Mouse (Mus musculus): Measurements from ENCODE around the gene Fbf1.

Gene Fbf1

GRCm38 (mm10) chr11:116167884-116168439 is at the start of gene Fbf1:
Fbf1 (minus strand) TSS chr11:116168166.
- peak; percentile 96 to 97 for DNase-seq

GRCm38 (mm10) chr11:116216549-116216948 is 48.6 kb upstream of the Fbf1 start:
- peak; percentile 50 to 62 for DNase-seq

- no peak for DNase-seq
Measured at GRCm38 (mm10) chr11:116215991-116216390, 48.0 kb upstream of the Fbf1 start.

GRCm38 (mm10) chr11:116215181-116215580 is 47.2 kb upstream of the Fbf1 start:
- no peak for DNase-seq

- no peak for DNase-seq
Measured at GRCm38 (mm10) chr11:116213877-116214510, 46.0 kb upstream of the Fbf1 start.

GRCm38 (mm10) chr11:116212847-116213246 is 44.9 kb upstream of the Fbf1 start:
- DNase-seq, result no peak

GRCm38 (mm10) chr11:116210696-116211095 is 42.7 kb upstream of the Fbf1 start:
- DNase-seq, result no peak

GRCm38 (mm10) chr11:116209257-116209656 is 41.3 kb upstream of the Fbf1 start:
- no peak for DNase-seq

- no peak for DNase-seq
Measured at GRCm38 (mm10) chr11:116208660-116209059, 40.7 kb upstream of the Fbf1 start.

GRCm38 (mm10) chr11:116206678-116207077 is 38.7 kb upstream of the Fbf1 start:
- no peak for DNase-seq

GRCm38 (mm10) chr11:116203150-116203549 is 35.2 kb upstream of the Fbf1 start:
- DNase-seq, result no peak

- no peak for DNase-seq
Measured at GRCm38 (mm10) chr11:116201151-116201550, 33.2 kb upstream of the Fbf1 start.

- DNase-seq, result peak; percentile 98
Measured at GRCm38 (mm10) chr11:116198639-116199531, 30.9 kb upstream of the Fbf1 start, which contains the start of the genes Ten1 and Acox1. Ten1 (plus strand) TSS chr11:116198855. Acox1 (minus strand) TSS chr11:116199045.

GRCm38 (mm10) chr11:116198132-116198531 is 30.2 kb upstream of the Fbf1 start:
- DNase-seq, result no peak

- DNase-seq, result no peak
Measured at GRCm38 (mm10) chr11:116197584-116197906, 29.6 kb upstream of the Fbf1 start.

GRCm38 (mm10) chr11:116196866-116197583 is 29.1 kb upstream of the Fbf1 start:
- no peak for DNase-seq

- DNase-seq, result no peak
Measured at GRCm38 (mm10) chr11:116196336-116196735, 28.4 kb upstream of the Fbf1 start.

GRCm38 (mm10) chr11:116195252-116195651 is 27.3 kb upstream of the Fbf1 start:
- no peak for DNase-seq

- DNase-seq, result no peak
Measured at GRCm38 (mm10) chr11:116194619-116195018, 26.7 kb upstream of the Fbf1 start.

GRCm38 (mm10) chr11:116187226-116187930 is 19.4 kb upstream of the Fbf1 start:
- DNase-seq, result no peak

GRCm38 (mm10) chr11:116186360-116186759 is 18.4 kb upstream of the Fbf1 start:
- DNase-seq, result peak in 1 of 2 experiments; percentile 52

- DNase-seq, result no peak
Measured at GRCm38 (mm10) chr11:116185836-116186235, 17.9 kb upstream of the Fbf1 start.

Measured in lung, adult 18-20 months (tissue).